Mouse (Mus musculus) left cerebral cortex, adult 2 months (tissue): ENCODE results near the gene Stard10. TPM values are rescaled to one million over a fixed set of nuclear protein-coding genes. Genes with fewer than 3 reads are reported as not detected.

Experiments used
- DNase-seq, 2 experiments: peaks; one replicate each; pipeline ENCODE4 v3.0.0; 2021 to 2022; ENCODE audit warnings: low spot score in 2 of 2, mixed read lengths in 1 of 2; ENCODE audit errors: extremely low spot score in 1 of 2
- H3K27ac ChIP-seq: fragments of 200-600 bp; 2 replicates; pipeline ENCODE4 v1.8.1; 2022
- H3K4me3 ChIP-seq: fragments of 200-600 bp; 2 replicates; pipeline ENCODE4 v1.8.1; 2022
- CTCF ChIP-seq: fragments of 200-600 bp; IDR thresholded peaks from 2 replicates; pipeline ENCODE4 v1.8.1; 2022; ENCODE audit warnings: antibody characterized with exemption, mild to moderate bottlenecking, moderate library complexity
- intact Hi-C: fragments of 180-260 bp; cut with DNase I; formaldehyde crosslinking; loops from one replicate; pipeline ENCODE4 v1.15.1; 2025
- total RNA-seq, 2 experiments: library from RNA; stranded (reverse); gene quantifications; 2 replicates each; pipeline ENCODE4 v1.2.3; 2021

Gene Stard10
- total RNA-seq, 2 experiments from 2014 or later: 81.7 to 84.3 TPM

DNA sequence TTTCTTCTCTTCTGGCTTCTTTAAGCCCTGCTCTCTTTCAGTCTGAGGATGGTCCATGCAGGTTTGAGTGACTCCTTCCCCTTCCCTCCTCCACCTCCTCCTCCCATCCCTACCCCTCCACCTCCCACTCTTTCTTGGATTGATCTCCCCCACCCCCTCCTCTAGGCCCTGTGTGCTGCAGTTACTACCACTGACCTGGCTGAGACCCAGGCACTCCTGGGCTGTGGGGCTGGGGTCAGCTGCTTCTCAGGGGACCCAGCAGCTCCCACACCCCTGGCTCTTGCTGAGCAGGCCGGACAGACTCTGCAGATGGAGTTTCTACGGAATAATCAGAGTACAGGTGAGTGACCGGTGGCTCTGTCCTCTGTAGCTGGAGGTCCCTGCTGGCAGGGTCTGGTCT lies 77.7 kb downstream of the Stard10 start:
- DNase-seq: no peak
- no peak overlapping the region for H3K27ac ChIP-seq
- intact Hi-C loops: no loop called here
- TF ChIP-seq CTCF: no peak
- no peak overlapping the region for H3K4me3 ChIP-seq

DNA sequence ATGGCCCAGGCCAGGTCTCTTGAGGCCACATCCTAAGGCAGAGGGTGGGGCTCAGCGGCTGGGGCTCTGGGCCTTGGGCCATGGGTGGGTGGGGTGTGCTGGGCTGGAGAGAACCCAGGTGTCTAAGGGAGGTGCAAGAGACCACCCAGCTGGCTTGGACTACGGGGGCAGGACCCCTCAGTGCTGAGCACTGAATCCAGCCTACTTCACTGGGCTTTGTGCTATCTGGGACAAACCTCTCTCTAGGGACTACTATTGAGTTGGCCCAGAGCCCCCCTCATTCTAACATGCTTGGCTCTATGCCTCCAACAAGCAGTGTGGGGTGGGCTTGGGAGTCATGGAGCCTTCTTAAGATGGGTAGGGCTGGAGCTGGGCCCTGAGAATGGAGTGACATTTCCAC lies 78.6 kb downstream of the Stard10 start:
- no peak for DNase-seq
- no peak overlapping the region for H3K27ac ChIP-seq
- TF ChIP-seq CTCF: no peak
- intact Hi-C loops: no loop called here
- no peak overlapping the region for H3K4me3 ChIP-seq

Other genes starting within 250 kb of the Stard10 start
- 10 to 100 TPM; 40.5 to 41.6 TPM for gene Fchsd2, start 224.2 kb upstream of the Stard10 start, total RNA-seq
- 10 to 100 TPM; 67.5 to 67.8 TPM for gene Atg16l2, start 14.8 kb upstream of the Stard10 start, total RNA-seq
- 10 to 100 TPM; 16.6 to 22.1 TPM for gene Arap1, start 31.0 kb downstream of the Stard10 start, total RNA-seq
- 1 to 10 TPM; 1.6 to 3.4 TPM for gene Gm45837, start 93.8 kb downstream of the Stard10 start, total RNA-seq
- 100 to 1,000 TPM; 372 to 375 TPM for gene Pde2a, start 104.6 kb downstream of the Stard10 start, total RNA-seq